Mouse (Mus musculus) macrophage (primary cell): ENCODE measurements around the gene Myo16. TPM values are rescaled to one million over a fixed set of nuclear protein-coding genes. Genes with fewer than 3 reads are reported as not detected.

Experiments
- H3K27ac ChIP-seq: fragments of 350-480 bp; formaldehyde crosslinking; 2 replicates; pipeline ENCODE4 v1.9.0; 2021
- H3K36me3 ChIP-seq: fragments of 350-480 bp; formaldehyde crosslinking; 2 replicates; pipeline ENCODE4 v1.9.0; 2021; ENCODE audit errors: inconsistent target
- H3K4me3 ChIP-seq: fragments of 350-480 bp; formaldehyde crosslinking; 2 replicates; pipeline ENCODE4 v1.9.0; 2021; ENCODE audit errors: inconsistent target
- H3K79me2 ChIP-seq: fragments of 350-480 bp; formaldehyde crosslinking; 2 replicates; pipeline ENCODE4 v1.9.0; 2021; ENCODE audit errors: inconsistent target
- WGBS: methylation state at CpG from one replicate; pipeline ENCODE4 v1.1.7; 2026; ENCODE audit warnings: inconsistent platforms; ENCODE audit not compliant: missing documents; 5-methylcytosine and 5-hydroxymethylcytosine counted together
- polyA plus RNA-seq: library from polyadenylated mRNA; stranded (reverse); fragments of 250-400 nt; gene quantifications from 3 replicates; pipeline ENCODE4 v1.2.4, GENCODE M21; 2018; ENCODE audit warnings: inconsistent platforms

Gene Myo16
- polyA plus RNA-seq, 1 experiment from 2014 or later, result not detected

- WGBS, result 92% methylated on average over 4 of the region's 4 CpGs
- no peak overlapping the region for H3K4me3 ChIP-seq
Observed at GRCm38 (mm10) chr8:10525686-10526085, 372.0 kb downstream of the Myo16 start.

GRCm38 (mm10) chr8:10526616-10527015, 372.9 kb downstream of the Myo16 start:
- Histone ChIP-seq H3K27ac (no peak overlapping the region), H3K79me2 (no peaks in the 10 kb centered on the region), H3K36me3 (no peaks in the 10 kb centered on the region), H3K4me3 (no peak overlapping the region)
- 93% methylated on average over 5 of the region's 5 CpGs for WGBS

More at GRCm38 (mm10) chr8:10525686-10526085, 372.0 kb downstream of the Myo16 start:
- no peak overlapping the region for H3K27ac ChIP-seq
- no peaks in the 10 kb centered on the region for H3K79me2 ChIP-seq
- H3K36me3 ChIP-seq, result no peaks in the 10 kb centered on the region

GRCm38 (mm10) chr8:10534619-10535286, 381.0 kb downstream of the Myo16 start:
- H3K27ac ChIP-seq, result no peak overlapping the region
- no peaks in the 10 kb centered on the region for H3K36me3 ChIP-seq
- H3K79me2 ChIP-seq, result no peaks in the 10 kb centered on the region
- no peak overlapping the region for H3K4me3 ChIP-seq
- WGBS, result 24% methylated on average over 16 of the region's 16 CpGs

- Histone ChIP-seq H3K79me2 (no peaks in the 10 kb centered on the region), H3K36me3 (no peaks in the 10 kb centered on the region), H3K4me3 (no peak overlapping the region), H3K27ac (no peak overlapping the region)
- 3% methylated on average over 6 of the region's 6 CpGs for WGBS
Observed at GRCm38 (mm10) chr8:10538319-10538718, 384.6 kb downstream of the Myo16 start.

- no peaks in the 10 kb centered on the region for H3K36me3 ChIP-seq
- H3K4me3 ChIP-seq, result no peak overlapping the region
- H3K79me2 ChIP-seq, result no peaks in the 10 kb centered on the region
- WGBS, result 97% methylated on average over 4 of the region's 4 CpGs
- H3K27ac ChIP-seq, result no peak overlapping the region
Observed at GRCm38 (mm10) chr8:10539665-10540064, 386.0 kb downstream of the Myo16 start.

- Histone ChIP-seq H3K36me3 (no peaks in the 10 kb centered on the region), H3K27ac (no peak overlapping the region), H3K79me2 (no peaks in the 10 kb centered on the region), H3K4me3 (no peak overlapping the region)
- WGBS, result 93% methylated on average over 3 of the region's 3 CpGs
Observed at GRCm38 (mm10) chr8:10545890-10546289, 392.2 kb downstream of the Myo16 start.

GRCm38 (mm10) chr8:10546519-10546918, 392.8 kb downstream of the Myo16 start:
- H3K27ac ChIP-seq, result no peak overlapping the region
- H3K79me2 ChIP-seq, result no peaks in the 10 kb centered on the region
- WGBS, result 91% methylated on average over 8 of the region's 8 CpGs

GRCm38 (mm10) chr8:10548003-10548584, 394.4 kb downstream of the Myo16 start:
- WGBS, result 91% methylated on average over 9 of the region's 9 CpGs
- Histone ChIP-seq H3K4me3 (no peak overlapping the region), H3K79me2 (no peaks in the 10 kb centered on the region)

More at GRCm38 (mm10) chr8:10546519-10546918, 392.8 kb downstream of the Myo16 start:
- Histone ChIP-seq H3K36me3 (no peaks in the 10 kb centered on the region), H3K4me3 (no peak overlapping the region)

GRCm38 (mm10) chr8:10549434-10549833, 395.7 kb downstream of the Myo16 start:
- Histone ChIP-seq H3K4me3 (no peak overlapping the region), H3K27ac (no peak overlapping the region), H3K79me2 (no peaks in the 10 kb centered on the region), H3K36me3 (no peaks in the 10 kb centered on the region)
- WGBS, result 86% methylated on average over 3 of the region's 3 CpGs

More at GRCm38 (mm10) chr8:10548003-10548584, 394.4 kb downstream of the Myo16 start:
- no peaks in the 10 kb centered on the region for H3K36me3 ChIP-seq
- no peak overlapping the region for H3K27ac ChIP-seq

- WGBS, result 89% methylated on average over 7 of the region's 7 CpGs
- Histone ChIP-seq H3K4me3 (no peak overlapping the region), H3K27ac (no peak overlapping the region), H3K79me2 (no peaks in the 10 kb centered on the region), H3K36me3 (no peaks in the 10 kb centered on the region)
Observed at GRCm38 (mm10) chr8:10557961-10558360, 404.2 kb downstream of the Myo16 start.

- Histone ChIP-seq H3K79me2 (no peaks in the 10 kb centered on the region), H3K27ac (no peak overlapping the region), H3K36me3 (no peaks in the 10 kb centered on the region), H3K4me3 (no peak overlapping the region)
- WGBS, result 77% methylated on average over 6 of the region's 6 CpGs
Observed at GRCm38 (mm10) chr8:10559479-10559878, 405.8 kb downstream of the Myo16 start.

GRCm38 (mm10) chr8:10561616-10562015, 407.9 kb downstream of the Myo16 start:
- Histone ChIP-seq H3K36me3 (no peaks in the 10 kb centered on the region), H3K27ac (no peak overlapping the region), H3K79me2 (no peaks in the 10 kb centered on the region), H3K4me3 (no peak overlapping the region)
- WGBS, result 97% methylated on average over 5 of the region's 5 CpGs

GRCm38 (mm10) chr8:10562046-10562445, 408.3 kb downstream of the Myo16 start:
- H3K4me3 ChIP-seq, result no peak overlapping the region
- no peaks in the 10 kb centered on the region for H3K36me3 ChIP-seq
- no peaks in the 10 kb centered on the region for H3K79me2 ChIP-seq
- WGBS, result 83% methylated on average over 13 of the region's 13 CpGs
- no peak overlapping the region for H3K27ac ChIP-seq

- Histone ChIP-seq H3K27ac (no peak overlapping the region), H3K36me3 (no peaks in the 10 kb centered on the region), H3K4me3 (no peak overlapping the region), H3K79me2 (no peaks in the 10 kb centered on the region)
- WGBS, result 15% methylated on average over 9 of the region's 9 CpGs
Observed at GRCm38 (mm10) chr8:10562636-10563035, 408.9 kb downstream of the Myo16 start.

GRCm38 (mm10) chr8:10565231-10566029, 411.7 kb downstream of the Myo16 start:
- 44% methylated on average over 11 of the region's 11 CpGs for WGBS
- no peaks in the 10 kb centered on the region for H3K36me3 ChIP-seq
- H3K79me2 ChIP-seq, result no peaks in the 10 kb centered on the region
- H3K27ac ChIP-seq, result no peak overlapping the region
- H3K4me3 ChIP-seq, result no peak overlapping the region
